Mouse (Mus musculus) liver, embryonic 12.5 days (tissue): ENCODE data around the gene Gm17617. TPM values are rescaled to one million over a fixed set of nuclear protein-coding genes. Genes with fewer than 3 reads are reported as not detected.
"Not testable (repeated sequence)": the region's sequence is repeated elsewhere in the genome, so short reads cannot be mapped to it uniquely, and the experiment has no call there.

Source experiments
- ATAC-seq: fragments of 200-750 bp; cut with Nextera tagmentation; 2 replicates; pipeline ENCODE4 v1.8.0; 2017; ENCODE audit warnings: moderate number of reproducible peaks, mild to moderate bottlenecking, moderate library complexity
- H3K27ac ChIP-seq: fragments of 300-500 bp; sonication (generic); 2 replicates; pipeline ENCODE4 v1.5.1; 2016; ENCODE audit warnings: mild to moderate bottlenecking
- H3K27me3 ChIP-seq: fragments of 300-500 bp; sonication (generic); replicated peaks from 2 replicates; pipeline ENCODE4 v1.6.1; 2016; ENCODE audit warnings: mild to moderate bottlenecking, moderate library complexity
- H3K36me3 ChIP-seq: fragments of 300-500 bp; sonication (generic); 2 replicates; pipeline ENCODE4 v1.6.1; 2016; ENCODE audit warnings: mild to moderate bottlenecking, moderate library complexity
- H3K4me1 ChIP-seq: fragments of 300-500 bp; sonication (generic); 2 replicates; pipeline ENCODE4 v1.6.1; 2016
- H3K4me2 ChIP-seq: fragments of 300-500 bp; sonication (generic); 2 replicates; pipeline ENCODE4 v1.6.1; 2016; ENCODE audit warnings: mild to moderate bottlenecking, moderate library complexity
- H3K4me3 ChIP-seq: fragments of 300-500 bp; sonication (generic); 2 replicates; pipeline ENCODE4 v1.5.1; 2016; ENCODE audit warnings: mild to moderate bottlenecking, moderate library complexity
- H3K9ac ChIP-seq: fragments of 300-500 bp; sonication (generic); 2 replicates; pipeline ENCODE4 v1.6.1; 2016; ENCODE audit warnings: mild to moderate bottlenecking, moderate library complexity
- H3K9me3 ChIP-seq: fragments of 300-500 bp; sonication (generic); replicated peaks from 2 replicates; pipeline ENCODE4 v1.6.1; 2016; ENCODE audit warnings: mild to moderate bottlenecking, moderate library complexity
- WGBS: fragments of 180-500 bp; shearing (Covaris S2); methylation state at CpG from one replicate; pipeline ENCODE4 v1.1.7; 2016; ENCODE audit not compliant: insufficient replicate concordance; 5-methylcytosine and 5-hydroxymethylcytosine counted together
- polyA plus RNA-seq: library from polyadenylated mRNA; unstranded; fragments of >200 nt; fragmentation: Nextera tagmentation; extraction: Ambion mirVana; gene quantifications from 2 replicates; pipeline ENCODE4 v1.2.1, GENCODE M21; 2016

The Gm17617 gene
- polyA plus RNA-seq, 1 experiment from 2014 or later: not detected

DNA sequence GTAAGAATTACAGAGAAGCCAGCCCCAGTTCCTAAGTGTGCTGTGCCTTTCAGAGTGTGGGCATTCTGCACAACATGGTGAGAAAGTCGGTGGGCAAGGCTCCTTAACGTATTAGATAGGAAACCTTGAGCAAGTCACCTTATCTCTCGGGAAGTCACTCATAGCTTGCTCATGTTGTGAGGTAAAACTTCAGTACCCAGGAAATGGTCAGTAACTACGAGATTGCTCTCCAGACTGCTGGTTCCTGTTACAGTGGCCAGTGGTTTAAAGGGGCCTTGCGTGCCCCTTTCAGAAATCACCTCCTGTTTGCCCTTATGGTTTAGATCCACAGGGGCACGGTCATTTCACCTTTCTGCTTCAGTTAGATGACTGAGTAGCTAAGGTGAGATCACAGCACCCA lies 19.0 kb downstream of the Gm17617 start:
- WGBS: 54% methylated on average over 6 of the region's 6 CpGs
- H3K4me1 ChIP-seq: no peaks in the 10 kb centered on the region
- no peak overlapping the region for H3K9ac ChIP-seq
- H3K4me2 ChIP-seq: no peak overlapping the region
- H3K27me3 ChIP-seq: no peaks in the 10 kb centered on the region
- H3K4me3 ChIP-seq: no peak overlapping the region
- H3K9me3 ChIP-seq: no peaks in the 10 kb centered on the region
- peaks cover 87% of the 10 kb centered on the region for H3K36me3 ChIP-seq
- H3K27ac ChIP-seq: no peak overlapping the region
- no peak for ATAC-seq

DNA sequence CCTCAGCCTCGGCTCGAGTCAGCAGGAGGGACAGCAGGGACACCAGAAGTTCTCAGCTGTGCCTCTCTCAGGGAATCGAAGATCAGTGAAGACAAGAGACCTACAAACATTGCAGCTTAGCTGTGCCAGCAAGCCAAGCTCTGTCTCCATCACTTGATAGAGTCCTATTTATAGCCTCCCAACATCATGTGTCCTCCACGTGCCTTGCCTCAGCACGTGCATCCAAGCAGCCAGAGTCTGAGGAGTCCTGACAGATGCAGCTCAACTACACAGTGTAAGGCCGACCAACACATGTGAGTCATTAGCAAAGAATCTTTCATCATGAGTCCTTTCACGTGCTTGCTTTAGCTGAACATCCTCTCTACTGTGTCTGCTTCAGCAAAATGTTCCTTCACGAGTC lies 25.7 kb downstream of the Gm17617 start:
- no peak for ATAC-seq
- H3K9me3 ChIP-seq: no peaks in the 10 kb centered on the region
- WGBS: 86% methylated on average over 8 of the region's 8 CpGs
- H3K9ac ChIP-seq: no peak overlapping the region
- H3K4me1 ChIP-seq: peaks cover 38% of the 10 kb centered on the region
- H3K36me3 ChIP-seq: peaks cover 47% of the 10 kb centered on the region
- no peak overlapping the region for H3K4me3 ChIP-seq
- H3K27ac ChIP-seq: no peak overlapping the region
- no peaks in the 10 kb centered on the region for H3K27me3 ChIP-seq
- no peak overlapping the region for H3K4me2 ChIP-seq

DNA sequence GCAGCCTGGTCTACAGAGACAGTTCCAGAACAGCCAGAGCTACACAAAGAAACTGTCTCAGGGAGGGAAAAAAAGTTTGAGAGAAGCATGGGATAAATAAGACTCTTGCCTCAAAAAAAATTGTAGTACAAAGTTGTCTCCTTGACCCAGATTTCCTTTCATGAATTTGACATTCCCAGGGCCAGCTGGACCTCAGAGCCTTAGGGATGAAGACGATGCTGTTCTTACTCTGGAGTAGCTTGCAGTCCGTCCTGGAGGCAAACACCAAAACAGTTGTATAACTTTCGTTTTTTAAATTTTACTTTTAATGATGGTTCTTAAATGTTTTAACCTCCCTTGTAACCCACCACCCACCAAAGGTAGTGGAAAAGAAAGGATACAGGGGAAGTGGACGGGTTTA lies 26.2 kb downstream of the Gm17617 start:
- Histone ChIP-seq H3K4me1 (peaks cover 38% of the 10 kb centered on the region), H3K4me3 (peak overlapping the region; percentile 83), H3K27me3 (no peaks in the 10 kb centered on the region), H3K4me2 (peak overlapping the region; percentile 82), H3K9me3 (no peaks in the 10 kb centered on the region), H3K36me3 (peaks cover 44% of the 10 kb centered on the region), H3K9ac (0 out of 2 replicates have a peak overlapping the region, but pooled peaks have one; percentile 82), H3K27ac (peak overlapping the region; percentile 23; the same call in 1 of the 2 replicates)
- 81% methylated on average over 4 of the region's 4 CpGs for WGBS
- no peak for ATAC-seq

DNA sequence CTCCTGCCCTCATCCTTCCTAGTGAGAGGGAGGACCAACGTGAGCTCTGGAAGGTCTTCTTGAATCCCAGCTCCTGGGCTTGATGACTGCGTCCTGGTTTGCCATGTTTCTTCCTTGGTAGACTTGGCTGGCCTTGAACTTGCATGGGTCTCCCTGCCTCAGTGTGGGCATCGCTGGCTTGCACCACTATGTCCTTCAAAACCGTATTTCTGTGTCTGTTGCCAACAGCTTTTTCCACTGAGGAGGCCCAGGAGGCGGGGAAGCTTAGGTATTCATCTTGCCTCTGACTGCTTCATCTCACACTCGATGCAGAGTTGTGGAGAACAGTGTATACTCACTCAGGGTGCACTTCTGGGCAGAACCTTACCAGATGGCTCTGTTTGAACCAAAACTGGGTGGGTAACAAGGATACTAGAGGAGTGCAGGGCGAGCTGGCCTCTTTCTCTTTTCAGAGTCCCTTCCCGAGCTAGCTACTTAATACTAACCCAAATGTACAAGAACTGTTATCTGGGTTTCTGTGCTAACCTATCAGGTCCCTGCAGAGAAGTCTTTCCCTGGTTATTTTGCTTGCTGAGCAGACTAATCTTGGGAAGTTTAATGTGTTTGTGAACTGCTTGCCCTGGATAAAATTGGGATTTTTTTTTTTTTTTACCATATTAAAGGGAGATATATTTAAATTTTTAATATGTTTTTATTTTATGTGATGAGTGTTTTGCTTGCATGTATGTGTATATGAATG lies 27.2 kb downstream of the Gm17617 start:
- Histone ChIP-seq H3K4me3 (peak overlapping the region; percentile 83), H3K36me3 (peaks cover 35% of the 10 kb centered on the region), H3K9ac (peak overlapping the region; percentile 82), H3K27me3 (no peaks in the 10 kb centered on the region), H3K4me1 (peaks cover 38% of the 10 kb centered on the region), H3K9me3 (0 out of 2 replicates have a peak, but pooled peaks cover 3% of the 10 kb centered on the region), H3K27ac (peak overlapping the region; percentile 87), H3K4me2 (peak overlapping the region; percentile 82)
- 8% methylated on average over 8 of the region's 8 CpGs for WGBS
- ATAC-seq: peak; percentile 30; the same call in 1 of the 2 replicates

DNA sequence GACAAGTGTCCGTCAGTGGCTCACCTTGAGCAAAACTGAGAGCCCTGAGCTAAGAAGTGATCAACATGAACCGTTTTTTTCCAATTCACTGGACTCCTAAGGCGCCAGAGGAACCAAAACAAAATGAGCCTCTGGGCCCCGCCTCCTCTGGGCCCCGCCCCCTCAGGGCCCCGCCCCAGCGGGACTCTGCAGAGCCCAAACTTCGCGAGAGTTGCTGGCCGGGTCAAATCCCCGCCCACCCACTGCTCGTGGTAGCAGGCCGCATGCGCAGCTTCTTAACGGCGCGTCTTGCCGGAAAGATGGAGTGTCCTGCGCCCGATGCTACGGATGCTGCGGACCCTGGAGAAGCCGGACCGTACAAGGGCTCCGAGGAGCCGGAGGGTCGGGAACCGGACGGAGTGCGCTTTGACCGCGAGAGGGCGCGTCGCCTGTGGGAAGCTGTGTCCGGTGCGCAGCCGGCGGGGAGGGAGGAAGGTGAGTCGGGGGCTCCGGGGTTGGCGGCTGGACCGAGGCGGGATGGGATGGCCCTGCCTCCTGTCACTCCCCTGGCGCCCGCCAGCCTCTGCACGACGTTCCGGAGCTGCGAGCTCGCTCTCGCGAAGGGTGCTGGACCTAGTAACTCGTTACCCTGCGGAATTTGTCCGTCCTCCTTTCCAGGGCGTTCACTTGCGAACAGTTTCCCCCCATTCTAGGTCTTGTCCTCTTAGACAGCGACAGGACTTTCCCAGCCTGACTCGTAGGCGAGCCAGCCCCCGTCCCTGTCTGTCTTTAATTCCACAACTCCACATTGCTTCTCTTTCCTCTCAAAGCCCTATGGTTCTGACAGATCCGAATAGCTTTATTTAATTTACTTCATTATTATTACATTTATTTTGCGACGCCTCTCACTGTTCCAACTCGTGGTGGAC lies 28.0 kb downstream of the Gm17617 start, which contains the start of gene Zfp346:
Gene Zfp346, plus strand, starts transcription at position 267 of the 908 bp plus-strand sequence.
- Histone ChIP-seq H3K27me3 (no peaks in the 10 kb centered on the region), H3K4me1 (peaks cover 38% of the 10 kb centered on the region), H3K27ac (peak within 1 kb of the TSS; percentile 87), H3K4me3 (peak within 1 kb of the TSS; percentile 83), H3K4me2 (peak within 1 kb of the TSS; percentile 82), H3K9me3 (0 out of 2 replicates have a peak, but pooled peaks cover 3% of the 10 kb centered on the region), H3K9ac (peak within 1 kb of the TSS; percentile 82), H3K36me3 (peaks cover 29% of the 10 kb centered on the region)
- under 1% methylated on average over 60 of the region's 66 CpGs for WGBS
- ATAC-seq: peak; percentile 89

DNA sequence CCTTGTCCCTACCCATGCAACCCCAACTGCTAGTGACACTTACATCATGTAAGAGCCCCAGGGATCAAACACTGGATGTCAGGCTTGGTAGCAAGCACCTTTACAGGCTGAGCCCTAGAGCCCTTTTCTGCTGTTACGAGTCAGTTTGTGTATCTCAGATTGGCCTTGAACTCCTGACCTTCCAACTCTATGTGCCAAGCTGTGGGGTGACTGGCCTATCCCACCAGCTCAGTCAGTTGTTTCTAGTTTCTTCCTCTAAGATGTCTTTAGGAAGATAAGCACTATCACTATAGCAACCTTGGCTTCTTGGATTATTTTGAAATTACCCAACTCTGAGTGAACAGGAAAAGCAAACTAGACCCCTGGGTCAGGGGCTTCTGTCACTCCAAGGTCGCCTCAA lies 30.0 kb downstream of the Gm17617 start:
- WGBS: 53% methylated on average over 2 of the region's 2 CpGs
- H3K9me3 ChIP-seq: 0 out of 2 replicates have a peak, but pooled peaks cover 3% of the 10 kb centered on the region
- ATAC-seq: no peak
- H3K4me1 ChIP-seq: peaks cover 49% of the 10 kb centered on the region
- no peak overlapping the region for H3K4me2 ChIP-seq
- no peaks in the 10 kb centered on the region for H3K27me3 ChIP-seq
- H3K4me3 ChIP-seq: no peak overlapping the region
- H3K36me3 ChIP-seq: peaks cover 15% of the 10 kb centered on the region
- H3K27ac ChIP-seq: no peak overlapping the region
- H3K9ac ChIP-seq: no peak overlapping the region

DNA sequence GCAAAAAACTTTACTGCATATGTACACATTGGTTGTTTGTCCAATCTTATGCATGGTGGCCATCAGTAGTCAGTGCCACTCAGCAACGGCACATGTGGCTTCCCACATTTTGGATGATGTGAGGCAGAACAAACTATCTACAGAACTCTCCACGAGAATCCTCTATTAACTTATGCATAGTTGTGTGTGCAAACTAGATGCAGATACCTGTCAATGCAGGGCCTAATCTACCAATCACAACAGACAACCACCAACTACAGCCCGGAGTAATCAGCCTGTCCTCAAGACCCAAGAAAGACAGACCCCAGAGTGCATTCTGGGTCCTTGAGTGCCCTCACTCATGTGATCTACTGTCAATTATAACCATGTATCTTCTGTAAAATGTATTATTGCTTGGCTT lies 31.0 kb downstream of the Gm17617 start:
- H3K9me3 ChIP-seq: 0 out of 2 replicates have a peak, but pooled peaks cover 3% of the 10 kb centered on the region
- peaks cover 5% of the 10 kb centered on the region for H3K36me3 ChIP-seq
- H3K4me1 ChIP-seq: peaks cover 45% of the 10 kb centered on the region
- H3K27me3 ChIP-seq: no peaks in the 10 kb centered on the region
- H3K27ac ChIP-seq: no peak overlapping the region
- no peak overlapping the region for H3K4me2 ChIP-seq
- H3K4me3 ChIP-seq: no peak overlapping the region
- WGBS: 88% methylated on average over 3 of the region's 3 CpGs
- no peak for ATAC-seq
- no peak overlapping the region for H3K9ac ChIP-seq

DNA sequence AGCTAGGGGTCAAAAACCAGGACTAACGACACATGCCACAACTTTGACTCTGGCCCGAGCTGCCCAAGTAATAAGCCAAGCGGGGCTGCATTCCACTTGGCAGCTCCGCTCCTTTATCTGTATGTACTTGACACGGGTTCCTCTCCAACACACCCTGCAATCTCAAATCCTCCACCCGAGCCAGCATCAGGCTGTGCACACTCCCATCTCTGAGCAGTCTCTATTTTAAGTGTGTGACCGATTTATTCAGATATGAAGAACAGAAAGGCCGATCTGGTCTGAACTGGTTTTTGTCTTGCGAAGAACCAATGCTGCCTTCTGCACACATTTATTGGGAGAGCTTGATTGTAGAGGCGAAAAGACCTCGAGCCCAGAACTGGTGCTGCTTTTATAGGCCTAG lies 31.7 kb downstream of the Gm17617 start:
- ATAC-seq: no peak
- 0 out of 2 replicates have a peak, but pooled peaks cover 3% of the 10 kb centered on the region for H3K9me3 ChIP-seq
- H3K27ac ChIP-seq: no peak overlapping the region
- no peak overlapping the region for H3K4me3 ChIP-seq
- 80% methylated on average over 11 of the region's 11 CpGs for WGBS
- H3K36me3 ChIP-seq: no peaks in the 10 kb centered on the region
- H3K27me3 ChIP-seq: no peaks in the 10 kb centered on the region
- no peak overlapping the region for H3K4me2 ChIP-seq
- peaks cover 37% of the 10 kb centered on the region for H3K4me1 ChIP-seq
- no peak overlapping the region for H3K9ac ChIP-seq

DNA sequence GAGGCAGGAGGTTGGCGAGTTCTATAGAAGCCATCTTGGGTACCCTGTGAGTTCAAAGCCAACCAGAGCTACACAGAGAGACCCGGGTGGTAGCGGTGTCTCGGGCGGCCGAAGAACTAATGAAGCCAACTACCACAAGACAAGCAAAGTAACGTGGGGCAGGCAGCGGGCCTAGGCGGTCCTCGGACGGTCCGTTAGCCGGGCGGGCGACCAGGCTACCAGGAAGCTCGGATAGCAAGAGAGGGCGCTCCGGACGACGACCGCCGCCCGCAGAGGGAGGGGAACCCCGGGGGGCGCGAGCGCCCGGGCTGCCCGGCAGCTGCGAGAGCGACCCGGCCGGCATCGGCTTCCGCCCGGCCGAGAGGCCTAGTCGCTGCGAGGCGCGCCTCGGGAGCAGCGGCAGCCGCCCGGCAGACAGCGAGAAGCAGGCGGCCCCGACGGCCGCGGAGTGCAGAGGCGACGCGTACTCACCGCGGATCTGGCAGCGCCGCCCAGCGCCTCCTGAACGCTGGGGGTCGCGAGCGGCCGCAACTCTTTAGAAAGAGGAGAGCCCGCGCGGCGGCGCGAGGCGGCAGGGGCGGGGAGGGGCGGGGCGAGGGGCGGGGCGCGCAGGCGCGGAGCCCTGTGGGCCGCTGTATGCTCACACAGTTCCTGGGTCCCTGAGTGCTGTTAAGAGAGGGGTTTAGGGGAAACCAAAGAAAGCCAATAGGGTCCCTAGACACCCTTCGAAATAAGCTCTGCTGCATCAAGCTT lies 33.4 kb downstream of the Gm17617 start, which contains the start of gene Uimc1:
Gene Uimc1, minus strand, starts transcription at position 575 of the 753 bp plus-strand sequence.
- Histone ChIP-seq H3K27me3 (no peaks in the 10 kb centered on the region), H3K36me3 (no peaks in the 10 kb centered on the region), H3K4me2 (peak within 1 kb of the TSS; percentile 75), H3K9ac (peak within 1 kb of the TSS; percentile 95), H3K27ac (peak within 1 kb of the TSS; percentile 94), H3K9me3 (0 out of 2 replicates have a peak, but pooled peaks cover 3% of the 10 kb centered on the region), H3K4me1 (peaks cover 30% of the 10 kb centered on the region), H3K4me3 (peak within 1 kb of the TSS; percentile 87)
- WGBS: 0% methylated on average over 63 of the region's 81 CpGs
- peak; percentile 89 for ATAC-seq

DNA sequence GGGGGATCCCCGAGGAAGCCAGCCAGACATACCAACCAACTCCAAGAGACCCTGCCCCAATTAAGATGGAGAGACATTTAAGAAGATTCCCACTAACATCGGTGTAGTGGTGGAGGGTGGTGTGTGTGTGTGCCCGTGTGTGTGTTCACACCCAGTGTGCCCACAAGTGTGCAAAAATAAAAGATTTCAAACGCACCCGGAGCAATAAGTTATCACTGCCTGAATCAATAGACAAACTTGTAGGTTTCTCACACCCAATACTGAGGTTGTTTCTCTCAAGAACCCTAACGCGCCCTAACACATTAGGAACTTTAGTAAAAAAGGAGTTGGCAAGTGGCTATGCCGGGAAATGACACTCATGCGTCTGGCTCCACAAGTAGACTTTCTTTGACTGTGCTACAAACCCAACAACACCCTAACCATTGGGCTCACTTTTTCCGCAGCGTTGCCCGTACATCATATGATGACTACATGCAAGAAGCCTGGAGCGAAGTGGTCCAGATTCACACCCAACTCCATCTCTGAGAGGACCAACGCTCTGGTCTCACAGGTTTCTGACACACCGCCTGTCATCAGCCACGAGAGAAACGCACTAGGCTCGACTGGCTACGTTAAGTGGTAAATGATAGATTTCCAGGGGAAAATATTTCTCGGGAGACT lies 34.2 kb downstream of the Gm17617 start:
- Histone ChIP-seq H3K4me2 (peak overlapping the region; percentile 75), H3K9ac (peak overlapping the region; percentile 95), H3K27ac (peak overlapping the region; percentile 94), H3K27me3 (no peaks in the 10 kb centered on the region), H3K4me3 (peak overlapping the region; percentile 87), H3K36me3 (no peaks in the 10 kb centered on the region), H3K4me1 (peaks cover 23% of the 10 kb centered on the region), H3K9me3 (0 out of 2 replicates have a peak, but pooled peaks cover 3% of the 10 kb centered on the region)
- ATAC-seq: peak; percentile 12; the same call in 1 of the 2 replicates
- WGBS: 21% methylated on average over 20 of the region's 20 CpGs

DNA sequence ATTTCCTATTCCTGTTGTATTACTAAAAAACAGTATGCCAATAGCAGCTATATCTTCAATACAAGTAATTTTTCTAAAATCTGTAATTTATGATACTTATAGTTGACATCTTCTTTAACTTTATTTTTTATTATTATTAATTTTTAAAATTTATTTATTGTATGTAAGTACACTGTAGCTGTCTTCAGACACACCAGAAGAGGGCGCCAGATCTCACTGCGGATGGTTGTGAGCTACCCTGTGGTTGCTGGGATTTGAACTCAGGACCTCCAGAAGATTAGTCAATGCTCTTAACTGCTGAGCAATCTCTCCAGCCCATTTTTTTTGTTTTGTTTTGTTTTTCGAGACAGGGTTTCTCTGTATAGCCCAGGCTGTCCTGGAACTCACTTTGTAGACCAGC lies 35.5 kb downstream of the Gm17617 start:
- not testable (repeated sequence) for H3K36me3 ChIP-seq, H3K4me2 ChIP-seq, H3K4me3 ChIP-seq, H3K9ac ChIP-seq, H3K27me3 ChIP-seq, ATAC-seq, H3K27ac ChIP-seq, H3K9me3 ChIP-seq
- 79% methylated on average over 3 of the region's 3 CpGs for WGBS
- peaks cover 15% of the 10 kb centered on the region for H3K4me1 ChIP-seq
